Mouse (Mus musculus) cortical plate, adult 2 months (tissue): Measurements from ENCODE around the gene Ccdc18. TPM values are rescaled to one million over a fixed set of nuclear protein-coding genes. Genes with fewer than 3 reads are reported as not detected.
"Not testable (repeated sequence)": the region's sequence is repeated elsewhere in the genome, so short reads cannot be mapped to it uniquely, and the experiment has no call there.

Experiments used
- H3K27ac ChIP-seq: fragments of 200-500 bp; 2 replicates; pipeline ENCODE4 v1.5.1; 2012; ENCODE audit warnings: low read length, control low read depth, inconsistent platforms; ENCODE audit not compliant: insufficient read depth
- H3K4me1 ChIP-seq: fragments of 200-500 bp; 2 replicates; pipeline ENCODE4 v1.6.1; 2011; ENCODE audit warnings: low read length; ENCODE audit not compliant: control insufficient read depth, insufficient read depth
- H3K4me3 ChIP-seq: fragments of 200-500 bp; 2 replicates; pipeline ENCODE4 v1.5.1; 2011; ENCODE audit warnings: mild to moderate bottlenecking, low read length, control low read depth; ENCODE audit not compliant: insufficient read depth
- CTCF ChIP-seq: fragments of 200-500 bp; IDR thresholded peaks from 2 replicates; pipeline ENCODE4 v1.5.1; 2011; ENCODE audit warnings: mild to moderate bottlenecking, control low read depth, low read length; ENCODE audit not compliant: insufficient read depth; ENCODE audit errors: extremely low read depth
- POLR2A ChIP-seq: fragments of 200-500 bp; IDR thresholded peaks from 2 replicates; pipeline ENCODE4 v1.6.1; 2011; ENCODE audit warnings: mild to moderate bottlenecking, low read length, control low read depth; ENCODE audit not compliant: insufficient read depth; ENCODE audit errors: extremely low read depth
- polyA plus RNA-seq: library from polyadenylated mRNA; depleted of rRNA; stranded (reverse); fragments of >200 nt; gene quantifications from 2 replicates; pipeline ENCODE4 v1.2.3, GENCODE M21; 2012; rRNA removed

Gene Ccdc18
- polyA plus RNA-seq, 1 experiment: 0.44 TPM

- H3K4me3 ChIP-seq: peak overlapping the region; percentile 98
- H3K27ac ChIP-seq: no peak overlapping the region
- peaks cover 1% of the 10 kb centered on the region; the same call in 1 of the 2 replicates for H3K4me1 ChIP-seq
- no peak for TF ChIP-seq POLR2A
- TF ChIP-seq CTCF: no peak
Observed at GRCm38 (mm10) chr5:108269811-108270151, 137.1 kb downstream of the Ccdc18 start.

GRCm38 (mm10) chr5:108270415-108270814 is 137.7 kb downstream of the Ccdc18 start:
- H3K27ac ChIP-seq: no peak overlapping the region

DNA sequence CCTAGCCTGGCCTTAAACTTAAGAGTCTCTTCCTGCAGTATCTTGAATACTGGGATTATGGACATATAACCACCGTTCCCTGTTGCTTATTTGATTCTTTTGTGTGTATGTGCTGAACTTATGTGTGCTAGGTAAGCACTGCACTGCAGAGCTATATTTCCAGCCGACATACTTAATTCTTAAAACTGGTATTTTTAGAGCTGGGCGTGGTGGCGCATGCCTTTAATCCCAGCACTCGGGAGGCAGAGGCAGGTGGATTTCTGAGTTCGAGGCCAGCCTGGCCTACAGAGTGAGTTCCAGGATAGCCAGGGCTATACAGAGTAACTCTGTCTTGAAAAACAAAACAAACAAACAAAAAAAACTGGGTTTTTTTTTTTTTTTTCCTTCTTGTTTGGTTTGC is 138.7 kb downstream of the Ccdc18 start:
- H3K27ac ChIP-seq, H3K4me3 ChIP-seq, H3K4me1 ChIP-seq: not testable (repeated sequence)

More at GRCm38 (mm10) chr5:108270415-108270814, 137.7 kb downstream of the Ccdc18 start:
- Histone ChIP-seq H3K4me3 (peak overlapping the region; percentile 98), H3K4me1 (peaks cover 1% of the 10 kb centered on the region; the same call in 1 of the 2 replicates)
- TF ChIP-seq CTCF: no peak

Other genes with a start within 250 kb of the Ccdc18 start
- gene Rpl5, start 232.4 kb upstream of the Ccdc18 start, polyA plus RNA-seq: 82.5 and 92.9 TPM in 2 replicates
- 17.3 and 19.7 TPM in 2 replicates for gene Fam69a, start 145.8 kb upstream of the Ccdc18 start, polyA plus RNA-seq
- 53.8 and 54.4 TPM in 2 replicates for gene Mtf2, start 67.2 kb upstream of the Ccdc18 start, polyA plus RNA-seq
- gene Tmed5, start 255 bp upstream of the Ccdc18 start, polyA plus RNA-seq: 19.0 and 21.2 TPM in 2 replicates
- gene Dr1, start 136.0 kb downstream of the Ccdc18 start, polyA plus RNA-seq: 24.7 and 25.2 TPM in 2 replicates
- 8.3 and 8.7 TPM in 2 replicates for gene Pigg, start 179.7 kb downstream of the Ccdc18 start, polyA plus RNA-seq
- 57.7 and 58.3 TPM in 2 replicates for gene Gm42517, start 235.0 kb downstream of the Ccdc18 start, polyA plus RNA-seq